Mouse (Mus musculus) kidney, adult 9 months (tissue): ENCODE results near the gene Casp6.

ENCODE experiments used
- DNase-seq: peaks from one replicate; pipeline ENCODE4 v3.0.0; 2022

The Casp6 gene

DNA sequence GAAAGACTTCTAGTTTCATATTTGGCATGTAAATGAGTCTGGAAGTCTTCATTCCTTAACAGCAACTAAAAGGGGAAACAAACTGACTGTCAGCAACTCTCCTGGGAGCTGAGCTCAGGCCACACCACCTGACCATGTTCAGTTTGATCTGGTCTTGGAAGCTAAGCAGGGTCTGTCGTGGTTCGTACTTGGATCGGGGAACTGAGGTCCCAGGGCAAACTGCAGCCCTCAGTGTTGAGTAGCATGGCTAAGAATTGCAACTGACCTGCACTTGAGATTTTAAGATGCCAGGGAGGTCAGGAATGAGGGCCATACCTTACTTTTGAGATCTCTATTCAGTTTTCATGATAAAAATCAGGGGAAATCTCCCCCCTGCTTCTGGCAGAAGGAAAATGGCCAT lies 24.6 kb downstream of the Casp6 start:
- no peak for DNase-seq

DNA sequence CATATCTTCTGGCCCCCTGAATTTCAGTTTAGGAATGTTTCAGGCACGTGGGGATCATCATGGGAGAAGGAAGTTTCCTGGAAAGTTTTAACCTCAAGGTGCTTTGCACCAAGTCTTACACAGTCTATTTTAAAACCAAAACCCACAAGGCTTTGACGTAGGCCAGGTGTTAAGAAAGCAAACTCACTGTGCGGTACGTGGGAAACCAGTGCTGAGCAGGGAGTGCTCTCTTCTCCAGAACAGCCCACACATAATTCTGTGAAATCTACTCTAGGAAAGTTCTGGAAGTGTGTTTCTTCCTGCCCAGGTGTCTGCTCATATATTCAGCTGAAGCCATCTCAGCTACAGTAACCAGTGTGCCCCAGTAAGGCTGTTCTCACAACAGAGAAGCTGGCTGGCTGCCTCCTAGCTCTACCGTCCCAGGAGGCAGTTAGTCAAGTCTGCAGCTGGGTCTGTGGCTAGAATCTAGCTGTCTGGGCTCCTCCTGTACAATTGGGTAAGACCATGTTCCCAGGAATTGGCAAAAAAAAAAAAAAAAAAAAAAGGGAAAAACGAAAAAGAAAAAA lies 29.1 kb downstream of the Casp6 start:
- no peak for DNase-seq

DNA sequence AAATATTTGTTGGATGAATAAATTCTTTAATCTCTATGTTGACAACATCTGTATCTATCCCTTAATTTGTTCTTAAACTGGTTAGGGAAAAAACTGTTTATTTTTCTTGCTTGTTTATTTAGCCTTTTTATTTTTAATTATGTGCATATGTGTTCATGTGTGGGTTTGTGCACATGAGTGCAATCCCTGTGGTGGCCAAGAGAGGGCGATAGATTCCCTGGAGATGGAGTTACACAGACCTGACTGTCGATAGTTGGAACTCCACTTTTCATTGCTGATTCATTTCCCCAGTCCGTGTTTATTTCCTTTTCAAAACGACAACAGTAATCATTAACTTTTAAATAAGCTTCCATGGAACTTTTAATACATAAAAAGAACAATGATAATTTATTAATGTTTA lies 31.2 kb downstream of the Casp6 start:
- DNase-seq = peak; percentile 16

GRCm38 (mm10) chr3:129936561-129936960 lies 35.3 kb downstream of the Casp6 start:
- no peak for DNase-seq

DNA sequence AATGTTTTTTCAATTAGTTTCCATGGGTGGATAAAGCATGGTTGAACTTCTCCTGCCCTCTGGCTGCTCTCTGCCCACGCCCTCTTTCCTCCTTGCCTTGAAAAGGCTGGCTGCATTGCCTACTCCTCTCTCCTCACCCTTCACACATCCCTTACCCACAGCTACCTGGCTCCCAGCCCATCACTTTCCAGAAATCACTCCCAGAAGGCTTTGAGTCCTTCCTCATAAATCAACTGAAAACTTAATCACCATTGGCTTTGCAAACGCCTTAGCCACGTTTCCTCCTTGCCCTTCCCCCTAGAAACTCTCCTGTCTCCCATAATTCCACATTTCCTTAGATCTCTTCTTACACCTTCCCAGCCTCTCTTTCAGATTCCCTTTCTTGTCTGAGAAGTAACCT lies 36.6 kb downstream of the Casp6 start:
- DNase-seq = no peak

DNA sequence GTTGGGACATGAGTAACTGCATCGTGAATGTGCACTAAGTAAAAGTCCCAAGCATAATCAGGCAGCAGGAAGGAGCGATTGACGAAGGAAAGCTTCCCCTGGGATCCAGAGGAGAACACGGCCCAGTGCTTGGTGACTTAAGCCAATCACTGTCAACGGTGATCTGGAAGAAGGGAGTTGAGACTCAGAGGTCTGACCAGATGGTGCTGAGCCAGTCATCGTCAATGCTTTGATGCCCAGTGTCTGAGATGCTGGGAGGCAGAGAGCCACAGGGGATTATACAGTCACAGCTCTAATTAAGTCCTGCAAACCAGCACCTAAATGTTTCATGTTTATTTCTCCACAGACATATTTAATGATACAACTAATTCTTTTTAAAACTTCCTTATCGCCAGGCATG lies 37.8 kb downstream of the Casp6 start:
- DNase-seq = no peak

GRCm38 (mm10) chr3:129940780-129941179 lies 39.6 kb downstream of the Casp6 start:
- DNase-seq = no peak

DNA sequence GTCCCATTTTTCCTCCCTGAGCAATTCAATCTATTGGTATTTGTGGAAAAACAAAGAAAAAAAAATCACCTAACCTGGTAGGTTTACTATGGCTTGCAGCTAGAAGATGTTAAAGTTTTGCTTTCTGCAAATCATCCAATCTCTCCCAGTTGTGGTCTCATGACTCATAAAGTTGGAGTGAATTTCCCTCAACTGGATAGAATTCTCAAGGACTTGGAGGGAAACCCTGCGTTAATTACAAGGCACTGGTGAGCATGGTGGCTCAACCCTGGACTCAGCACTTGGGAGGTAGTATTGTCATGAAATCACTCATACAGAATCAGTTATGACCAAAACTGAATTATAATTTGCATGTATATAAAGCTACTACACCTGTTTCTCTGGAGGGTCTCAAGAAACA lies 40.1 kb downstream of the Casp6 start:
- no peak for DNase-seq

DNA sequence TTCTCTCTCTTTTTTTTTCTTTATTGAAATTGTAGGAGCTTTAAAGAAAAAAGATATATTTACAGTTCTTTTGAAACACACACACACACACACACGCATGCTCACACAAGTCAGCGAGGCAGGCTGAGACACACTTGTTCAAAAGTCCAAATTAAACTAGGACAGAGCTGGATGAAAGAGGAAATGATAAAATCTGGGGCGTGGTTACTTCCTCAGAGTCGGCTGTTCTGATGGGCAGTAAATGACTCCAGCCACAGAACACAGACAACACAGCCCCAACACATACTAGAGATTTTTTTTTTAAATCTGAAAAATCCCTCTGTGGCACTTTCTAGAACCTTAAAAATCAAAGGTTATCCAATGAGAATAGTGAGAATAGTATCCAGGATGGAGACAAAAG lies 42.6 kb downstream of the Casp6 start:
- DNase-seq = no peak

- DNase-seq = no peak
Measured at GRCm38 (mm10) chr3:129946217-129946914, 45.1 kb downstream of the Casp6 start.

DNA sequence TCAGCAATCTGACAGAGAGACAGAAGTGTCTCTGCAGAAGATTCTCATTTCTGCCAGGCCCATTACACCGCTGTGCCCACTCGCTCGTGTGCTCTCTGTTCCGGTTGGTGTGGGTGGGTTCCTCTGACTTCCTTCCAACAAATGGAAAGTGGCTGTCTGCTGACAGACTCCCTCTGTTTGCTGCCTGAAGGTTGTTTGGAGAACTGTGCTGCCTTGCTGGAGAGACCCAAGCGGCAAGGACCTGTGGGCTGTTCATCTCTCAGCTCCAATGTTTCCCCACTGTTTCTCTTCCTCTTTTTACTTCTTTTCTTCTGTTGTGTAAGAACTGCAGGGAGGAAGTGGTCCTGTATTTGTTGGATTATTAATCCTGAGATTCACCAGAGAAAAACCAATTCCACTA lies 47.1 kb downstream of the Casp6 start:
- no peak for DNase-seq

GRCm38 (mm10) chr3:129949158-129949773 lies 48.0 kb downstream of the Casp6 start:
- DNase-seq = no peak

GRCm38 (mm10) chr3:129953296-129953695 lies 52.1 kb downstream of the Casp6 start:
- DNase-seq = no peak

- DNase-seq = no peak
Measured at GRCm38 (mm10) chr3:129962533-129962932, 61.3 kb downstream of the Casp6 start.
